Mouse (Mus musculus) gastrocnemius, adult 8-10 months (tissue): ENCODE measurements around the gene Irf1. TPM values are rescaled to one million over a fixed set of nuclear protein-coding genes. Genes with fewer than 3 reads are reported as not detected.
"Not testable (repeated sequence)": the region's sequence is repeated elsewhere in the genome, so short reads cannot be mapped to it uniquely, and the experiment has no call there.

Experiments
- DNase-seq, 2 experiments: peaks; one replicate each; pipeline ENCODE4 v3.0.0; 2022; ENCODE audit warnings: low spot score in 2 of 2
- total RNA-seq, 4 experiments: library from RNA; stranded (reverse); gene quantifications; 2 replicates each; pipeline ENCODE4 v1.2.4; 2022

Irf1 gene
- 1 to 10 TPM; 3.2 to 5.8 (median 4.4) TPM for total RNA-seq

DNA sequence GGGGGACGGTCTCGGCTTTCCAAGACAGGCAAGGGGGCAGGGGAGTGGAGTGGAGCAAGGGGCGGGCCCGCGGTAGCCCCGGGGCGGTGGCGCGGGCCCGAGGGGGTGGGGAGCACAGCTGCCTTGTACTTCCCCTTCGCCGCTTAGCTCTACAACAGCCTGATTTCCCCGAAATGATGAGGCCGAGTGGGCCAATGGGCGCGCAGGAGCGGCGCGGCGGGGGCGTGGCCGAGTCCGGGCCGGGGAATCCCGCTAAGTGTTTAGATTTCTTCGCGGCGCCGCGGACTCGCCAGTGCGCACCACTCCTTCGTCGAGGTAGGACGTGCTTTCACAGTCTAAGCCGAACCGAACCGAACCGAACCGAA, at the start of gene Irf1:
Irf1 (plus strand) TSS at position 255 of the 365 bp plus-strand sequence.
- peak; percentile 87 to 91 for DNase-seq

- DNase-seq = no peak
Observed at GRCm38 (mm10) chr11:53720715-53721114, 49.1 kb upstream of the Irf1 start, which contains the start of gene Il5. Gene Il5, plus strand, starts transcription at chr11:53720794.

- no peak for DNase-seq
Observed at GRCm38 (mm10) chr11:53731457-53731856, 38.4 kb upstream of the Irf1 start.

- no peak for DNase-seq
Observed at GRCm38 (mm10) chr11:53732244-53732643, 37.6 kb upstream of the Irf1 start.

- DNase-seq = no peak
Observed at GRCm38 (mm10) chr11:53733824-53734223, 36.0 kb upstream of the Irf1 start.

DNA sequence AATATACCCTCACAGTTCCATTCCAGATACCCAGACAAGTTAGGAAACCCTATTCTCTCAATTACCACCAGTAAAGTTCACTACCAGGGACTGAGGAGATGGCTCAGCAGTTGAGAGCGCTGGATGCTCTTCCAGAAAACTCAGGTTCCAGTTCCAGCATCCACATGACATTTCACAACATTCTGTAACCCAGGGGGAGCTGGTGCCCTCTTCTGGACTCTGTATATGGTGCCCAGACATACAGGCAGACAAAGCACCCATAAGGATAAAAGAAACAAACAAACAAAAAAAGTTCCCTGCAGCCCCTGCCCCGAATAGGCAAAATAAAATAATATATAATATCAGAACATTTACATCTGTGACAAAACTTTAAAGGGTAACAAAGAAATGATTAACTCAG, 35.4 kb upstream of the Irf1 start:
- no peak for DNase-seq

DNA sequence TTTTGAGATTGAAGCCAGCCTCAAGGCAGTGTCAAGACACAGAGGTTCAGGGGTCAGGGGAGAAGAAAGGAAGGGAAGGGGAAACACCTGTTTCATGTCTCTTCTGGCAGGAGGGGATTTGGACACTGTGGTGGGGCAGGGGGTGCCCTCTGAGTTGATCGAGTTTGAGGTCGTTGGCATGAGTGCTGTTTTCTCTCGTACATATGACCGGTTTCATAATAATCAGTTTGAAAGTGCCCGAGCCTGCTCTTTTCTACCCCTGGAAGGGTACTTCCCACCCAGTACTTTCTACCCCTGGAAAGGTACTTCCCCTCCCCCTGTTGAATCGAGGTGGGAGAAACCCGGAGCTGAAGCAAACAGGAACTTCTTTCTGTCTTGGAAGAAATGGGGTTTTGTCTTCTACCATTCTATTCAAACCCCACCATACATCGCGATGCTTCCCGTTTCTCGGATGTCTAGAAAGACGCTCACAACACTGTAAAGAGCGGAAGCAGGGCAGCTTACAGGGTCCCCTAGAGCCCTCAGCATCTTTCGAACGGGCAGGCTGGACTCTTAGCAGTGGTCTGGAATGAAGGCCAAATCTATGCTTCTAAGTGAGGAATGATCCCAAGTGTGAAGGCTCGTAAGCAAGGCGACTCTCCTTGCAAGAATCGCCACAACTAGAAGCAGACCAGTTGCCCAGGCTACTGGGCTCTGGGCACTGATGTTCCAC, 34.7 kb upstream of the Irf1 start:
- DNase-seq = no peak

DNA sequence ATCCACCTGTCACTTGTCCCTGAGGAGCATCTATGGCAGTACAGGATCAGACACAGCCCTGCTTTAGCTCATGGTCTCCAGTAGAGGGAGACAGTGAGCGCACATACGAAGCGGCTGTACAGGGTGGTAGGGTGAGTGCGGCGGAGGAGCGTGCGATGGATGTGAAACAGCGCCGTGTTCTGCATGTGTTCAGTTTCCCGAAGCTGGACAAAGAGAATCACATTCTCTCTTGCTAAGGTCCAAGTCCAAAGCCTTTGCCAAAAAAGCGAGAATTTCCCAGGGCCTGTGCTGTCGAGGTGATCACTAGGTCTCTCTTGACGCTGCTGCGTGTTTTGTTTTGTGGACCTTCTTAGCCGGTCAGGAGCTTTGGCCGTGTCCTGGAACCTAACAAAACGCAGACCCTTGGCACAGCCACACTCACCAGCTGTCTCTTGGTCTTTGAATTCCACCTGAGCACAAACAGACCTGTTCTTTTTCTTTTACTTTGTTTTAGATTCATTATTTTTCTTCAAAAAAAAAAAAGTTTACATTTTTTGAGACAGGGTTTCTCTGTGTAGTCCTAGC, 34.0 kb upstream of the Irf1 start:
- DNase-seq = no peak

DNA sequence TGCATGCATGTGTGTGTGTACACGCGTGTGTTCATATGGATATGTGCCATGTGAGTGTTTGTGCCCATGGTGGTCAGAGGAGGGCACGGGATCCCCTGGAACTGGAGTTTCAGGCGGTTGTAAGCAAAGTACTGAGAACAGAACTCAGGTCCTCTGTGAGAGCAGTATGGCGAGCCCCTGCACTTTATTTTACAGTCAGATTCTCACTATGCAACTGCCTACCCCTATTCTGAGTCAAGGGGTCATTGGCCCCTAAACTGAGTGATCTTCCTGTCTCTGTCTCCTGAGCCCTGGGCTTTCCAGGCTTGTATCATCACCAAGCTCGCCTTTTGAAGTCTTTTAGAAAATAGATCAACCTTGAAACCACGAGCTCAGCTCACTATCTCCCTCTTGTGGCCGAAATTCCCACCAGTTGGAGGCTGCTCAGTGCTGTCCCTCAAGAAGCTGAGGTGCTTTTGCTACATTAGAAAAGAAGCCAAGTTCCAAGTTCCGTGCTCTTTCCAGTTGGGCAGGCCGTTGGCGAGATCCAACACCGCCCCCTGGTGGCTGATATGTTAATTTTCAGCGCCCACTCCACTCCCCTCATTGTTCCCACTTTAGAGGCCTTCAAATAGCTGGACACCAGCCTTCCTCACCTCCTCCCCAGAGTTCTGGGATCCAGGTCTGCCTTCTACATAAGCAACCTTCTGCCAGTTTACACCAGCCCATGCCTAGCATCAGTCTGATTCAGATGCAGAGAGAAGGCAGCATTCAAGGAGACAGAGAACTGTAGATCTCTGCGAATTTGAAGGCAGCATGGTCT, 32.8 kb upstream of the Irf1 start:
- peak; percentile 39 to 62 for DNase-seq

GRCm38 (mm10) chr11:53737573-53737946, 32.3 kb upstream of the Irf1 start:
- DNase-seq = peak in 1 of 2 experiments; percentile 38

- no peak for DNase-seq
Observed at GRCm38 (mm10) chr11:53742353-53742752, 27.5 kb upstream of the Irf1 start.

DNA sequence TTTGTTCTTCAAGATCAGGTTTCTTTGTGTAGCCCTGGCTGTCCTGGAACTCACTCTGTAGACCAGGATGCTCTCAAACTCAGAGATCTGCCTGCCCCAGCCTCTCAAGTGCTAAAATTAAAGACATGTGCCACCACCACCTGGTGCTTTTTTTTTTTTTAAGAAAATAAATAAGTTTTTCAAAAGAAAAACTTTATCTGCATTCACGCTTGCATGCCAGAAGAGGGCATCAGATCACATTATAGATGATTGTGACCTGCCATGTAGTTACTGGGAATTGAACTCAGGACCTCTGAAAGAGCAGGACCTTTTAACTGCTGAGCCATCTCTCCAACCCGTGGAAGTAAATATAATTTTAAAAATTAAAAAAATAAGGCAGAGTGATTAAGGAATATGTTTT, 24.6 kb upstream of the Irf1 start:
- no peak for DNase-seq

GRCm38 (mm10) chr11:53747985-53748384, 21.8 kb upstream of the Irf1 start:
- no peak for DNase-seq

DNA sequence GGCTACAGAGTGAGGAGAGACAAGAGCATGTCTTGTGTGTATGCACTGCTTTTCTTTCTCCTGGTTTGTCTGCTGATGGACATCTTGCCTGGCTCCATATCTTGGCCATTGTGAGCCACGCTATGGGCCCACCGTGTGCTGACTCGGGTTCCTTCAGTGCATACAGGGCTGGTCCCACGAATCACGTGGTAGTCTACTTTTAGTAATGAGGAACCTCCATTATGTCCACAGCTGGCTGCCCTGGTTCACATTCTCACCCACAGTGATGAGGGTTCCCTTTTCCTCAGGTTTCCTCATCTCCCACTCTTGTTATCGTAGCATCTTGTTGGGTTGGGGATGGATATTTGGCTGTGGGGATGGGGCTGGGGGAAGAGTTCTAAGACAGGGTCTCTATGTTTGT, 21.2 kb upstream of the Irf1 start:
- DNase-seq = no peak

DNA sequence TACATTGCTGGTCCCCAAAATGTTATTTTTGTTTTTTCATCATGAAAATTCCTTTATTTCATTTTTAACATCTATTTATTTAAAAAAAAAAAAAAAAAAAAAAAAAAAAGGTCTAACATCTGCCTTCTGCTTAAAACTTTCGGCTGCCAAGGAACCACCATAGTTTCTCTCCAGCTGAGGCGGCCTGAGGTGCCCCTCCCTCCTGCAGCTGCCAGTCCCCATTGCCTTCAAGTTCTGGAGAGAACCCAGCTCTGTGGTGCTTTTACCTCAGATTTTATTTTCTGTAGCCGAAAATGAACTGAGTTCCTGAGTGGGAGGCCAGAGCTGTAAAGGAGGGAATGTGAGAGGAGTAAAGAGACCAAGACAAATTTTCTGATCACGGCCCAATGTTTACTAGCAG, 20.5 kb upstream of the Irf1 start:
- DNase-seq = no peak

- DNase-seq = no peak
Observed at GRCm38 (mm10) chr11:53749716-53750352, 20.0 kb upstream of the Irf1 start.

DNA sequence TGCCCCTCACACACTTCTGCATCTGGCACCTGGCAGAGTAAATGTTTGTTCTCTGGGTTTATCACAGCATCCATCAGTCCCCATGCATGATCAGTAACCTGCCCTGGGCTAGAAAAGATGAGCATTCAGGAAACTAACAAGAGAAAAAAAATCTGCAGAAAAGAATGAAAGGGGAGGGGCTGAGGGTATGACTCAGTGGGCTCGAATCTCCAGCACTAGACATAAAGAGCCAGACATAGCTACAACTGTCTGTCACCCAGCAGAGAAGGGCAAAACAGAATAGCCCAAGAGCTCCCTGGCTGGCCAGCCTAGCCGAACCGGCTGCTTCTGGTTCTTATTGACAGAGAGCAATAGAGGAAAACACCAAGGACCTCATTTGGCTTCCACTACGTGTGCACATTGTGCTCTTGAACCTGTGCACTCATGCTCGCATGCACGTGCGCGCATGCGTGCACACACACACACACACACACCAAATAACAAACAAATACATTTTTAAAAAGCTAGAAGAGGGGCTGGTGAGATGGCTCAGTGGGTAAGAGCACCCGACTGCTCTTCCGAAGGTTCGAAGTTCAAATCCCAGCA, 14.7 kb upstream of the Irf1 start:
- no peak for DNase-seq

DNA sequence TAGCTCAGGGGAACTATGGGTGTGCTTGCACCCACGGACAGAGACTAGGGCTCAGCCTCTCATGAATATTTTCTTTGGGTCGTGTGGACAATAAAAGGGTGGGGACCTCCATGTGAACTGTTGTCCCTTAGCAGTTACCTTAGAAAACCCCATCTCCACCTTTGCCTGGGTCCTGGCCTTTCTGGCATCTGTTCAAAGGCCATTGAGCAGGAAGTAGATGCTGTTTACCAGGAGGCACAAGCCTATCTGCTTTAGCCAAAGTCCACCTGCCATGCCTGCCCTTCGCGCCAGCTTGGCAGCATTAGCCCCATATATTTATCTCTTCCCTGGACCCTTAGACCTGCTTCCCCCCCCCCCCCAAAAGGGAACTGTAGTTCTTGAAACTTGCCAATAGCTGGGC, 12.2 kb upstream of the Irf1 start:
- DNase-seq = no peak

- not testable (repeated sequence) for DNase-seq
Observed at GRCm38 (mm10) chr11:53758033-53758432, 11.8 kb upstream of the Irf1 start.

- no peak for DNase-seq
Observed at GRCm38 (mm10) chr11:53758791-53759351, 10.9 kb upstream of the Irf1 start.
